16 mouse cellular contexts compared by ENCODE assay signal in the genomic region with DNA sequence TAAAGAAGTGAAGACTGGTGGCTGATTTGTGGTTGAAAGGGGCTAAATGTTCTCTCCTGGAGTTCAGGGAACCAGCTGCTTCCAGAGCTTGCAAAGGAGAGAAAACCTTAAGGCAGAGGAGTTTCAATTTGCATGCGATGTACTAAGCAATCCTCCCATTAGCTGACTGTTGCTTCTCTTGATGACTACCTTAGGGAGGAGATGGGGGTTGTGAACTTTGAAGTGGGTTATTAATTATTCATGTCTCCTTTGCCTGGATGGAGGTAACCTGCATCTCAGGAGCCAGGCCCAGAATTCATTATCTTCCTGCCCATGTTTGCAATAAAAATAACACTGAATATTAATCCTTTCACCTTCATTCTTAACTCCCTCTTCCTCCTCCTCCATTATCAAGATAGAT.
"Had no signal": no experiment of that assay in that cellular context is flagged by ENCODE, and none has a peak within 500 bp of the region (broad histone marks: within the 10 kb centered on the region; RNA-seq: fewer than 3 reads in every experiment).

No protein-coding gene starts in this region.

- H3K27me3 ChIP-seq: limb, embryonic 12.5 days; neural tube, embryonic 15.5 days had no signal

- H3K27ac ChIP-seq: limb, embryonic 12.5 days; liver, embryonic 14.5 days; neural tube, embryonic 15.5 days had no signal

- H3K9ac ChIP-seq: limb, embryonic 12.5 days; liver, embryonic 14.5 days; neural tube, embryonic 15.5 days had no signal

- H3K4me3 ChIP-seq: limb, embryonic 12.5 days; myocyte; neural tube, embryonic 15.5 days had no signal

- ATAC-seq: inflammation-experienced regulatory T-cells, adult 6 months; intestine, postnatal 0 days; lung, postnatal 0 days had no signal

- DNase-seq: kidney, adult 8-10 months; kidney, postnatal 25 days; liver; lung, adult 2 months; lung, postnatal 36 days; right cerebral cortex, postnatal 4 days; spleen, adult 18-20 months; thymus, adult 2 months; thymus, postnatal 25 days had no signal

- H3K9me3 ChIP-seq: limb, embryonic 12.5 days; neural tube, embryonic 15.5 days had no signal

- H3K4me1 ChIP-seq: limb, embryonic 12.5 days; neural tube, embryonic 15.5 days had no signal

- H3K36me3 ChIP-seq: limb, embryonic 12.5 days; neural tube, embryonic 15.5 days had no signal

- H3K4me2 ChIP-seq: limb, embryonic 12.5 days; neural tube, embryonic 15.5 days had no signal
